Mouse (Mus musculus) kidney, embryonic 15.5 days (tissue): ENCODE measurements around the gene Pnrc2. TPM values are rescaled to one million over a fixed set of nuclear protein-coding genes. Genes with fewer than 3 reads are reported as not detected.

Experiments
- ATAC-seq: fragments of 200-750 bp; cut with Nextera tagmentation; replicated peaks from 2 replicates; pipeline ENCODE4 v1.8.0; 2017; ENCODE audit warnings: moderate TSS enrichment; ENCODE audit not compliant: low FRiP score
- H3K27ac ChIP-seq: fragments of 300-500 bp; sonication (generic); 2 replicates; pipeline ENCODE4 v1.5.1; 2015; ENCODE audit warnings: mild to moderate bottlenecking, inconsistent platforms
- H3K27me3 ChIP-seq: fragments of 300-500 bp; sonication (generic); 2 replicates; pipeline ENCODE4 v1.6.1; 2015; ENCODE audit warnings: inconsistent platforms
- H3K36me3 ChIP-seq: fragments of 300-500 bp; sonication (generic); 2 replicates; pipeline ENCODE4 v1.6.1; 2015; ENCODE audit warnings: inconsistent platforms
- H3K4me1 ChIP-seq: fragments of 300-500 bp; sonication (generic); 2 replicates; pipeline ENCODE4 v1.6.1; 2015; ENCODE audit warnings: inconsistent platforms
- H3K4me2 ChIP-seq: fragments of 300-500 bp; sonication (generic); 2 replicates; pipeline ENCODE4 v1.6.1; 2015; ENCODE audit warnings: moderate library complexity, mild to moderate bottlenecking, inconsistent platforms
- H3K4me3 ChIP-seq: fragments of 300-500 bp; sonication (generic); replicated peaks from 2 replicates; pipeline ENCODE4 v1.5.1; 2015; ENCODE audit warnings: mild to moderate bottlenecking, inconsistent platforms
- H3K9ac ChIP-seq: fragments of 300-500 bp; sonication (generic); 2 replicates; pipeline ENCODE4 v1.6.1; 2015; ENCODE audit warnings: mild to moderate bottlenecking, inconsistent platforms
- H3K9me3 ChIP-seq: fragments of 300-500 bp; sonication (generic); replicated peaks from 2 replicates; pipeline ENCODE4 v1.6.1; 2016; ENCODE audit warnings: inconsistent platforms
- WGBS: fragments of 180-500 bp; shearing (Covaris S2); methylation state at CpG from one replicate; pipeline ENCODE4 v1.1.7; 2015; ENCODE audit warnings: mixed read lengths; 5-methylcytosine and 5-hydroxymethylcytosine counted together
- polyA plus RNA-seq: library from polyadenylated mRNA; unstranded; fragments of >200 nt; fragmentation: Nextera tagmentation; extraction: Ambion mirVana; gene quantifications from 2 replicates; pipeline ENCODE4 v1.2.1, GENCODE M21; 2015

Gene Pnrc2
- 194 and 213 TPM in 2 replicates for polyA plus RNA-seq

GRCm38 (mm10) chr4:135873526-135874202 is at the start of gene Pnrc2:
TSS of gene Pnrc2 (minus strand) at chr4:135873850.
- Histone ChIP-seq H3K4me2 (peak within 1 kb of the TSS; percentile 64), H3K27ac (peak within 1 kb of the TSS; percentile 100), H3K4me1 (peaks cover 50% of the 10 kb centered on the region), H3K36me3 (peaks cover 30% of the 10 kb centered on the region), H3K9me3 (no peaks in the 10 kb centered on the region), H3K27me3 (no peaks in the 10 kb centered on the region), H3K4me3 (peak within 1 kb of the TSS; percentile 76), H3K9ac (peak within 1 kb of the TSS; percentile 81)
- ATAC-seq: peak; percentile 95
- WGBS: under 1% methylated on average over 59 of the region's 60 CpGs

- ATAC-seq: no peak
These were observed 48.5 kb upstream of the Pnrc2 start for GRCm38 (mm10) chr4:135922190-135922589.

GRCm38 (mm10) chr4:135921257-135922120 is 47.8 kb upstream of the Pnrc2 start:
- Histone ChIP-seq H3K4me2 (peak overlapping the region; percentile 92), H3K27me3 (no peaks in the 10 kb centered on the region), H3K4me1 (peaks cover 10% of the 10 kb centered on the region), H3K36me3 (peaks cover 29% of the 10 kb centered on the region), H3K9ac (peak overlapping the region; percentile 76), H3K4me3 (peak overlapping the region; percentile 83), H3K27ac (peak overlapping the region; percentile 89), H3K9me3 (no peaks in the 10 kb centered on the region)
- ATAC-seq: no peak
- 4% methylated on average over 26 of the region's 26 CpGs for WGBS

More at GRCm38 (mm10) chr4:135922190-135922589, 48.5 kb upstream of the Pnrc2 start:
- Histone ChIP-seq H3K9ac (peak overlapping the region; percentile 76; the same call in 1 of the 2 replicates), H3K4me3 (peak overlapping the region; percentile 83; the same call in 1 of the 2 replicates), H3K27ac (0 out of 2 replicates have a peak overlapping the region, but pooled peaks have one; percentile 89), H3K4me1 (peaks cover 10% of the 10 kb centered on the region), H3K9me3 (no peaks in the 10 kb centered on the region), H3K27me3 (no peaks in the 10 kb centered on the region), H3K4me2 (peak overlapping the region; percentile 92), H3K36me3 (peaks cover 31% of the 10 kb centered on the region)
- 52% methylated on average over 1 of the region's 1 CpGs for WGBS

- WGBS: 2% methylated on average over 60 of the region's 60 CpGs
- Histone ChIP-seq H3K4me1 (peaks cover 10% of the 10 kb centered on the region), H3K9me3 (no peaks in the 10 kb centered on the region), H3K27ac (peak within 1 kb of the TSS; percentile 89), H3K4me2 (peak within 1 kb of the TSS; percentile 92), H3K36me3 (peaks cover 20% of the 10 kb centered on the region), H3K4me3 (peak within 1 kb of the TSS; percentile 83), H3K9ac (peak within 1 kb of the TSS; percentile 76), H3K27me3 (no peaks in the 10 kb centered on the region)
- ATAC-seq: peak; percentile 97
These were observed 46.9 kb upstream of the Pnrc2 start, which contains the start of gene Fuca1 for GRCm38 (mm10) chr4:135920304-135921241. TSS of gene Fuca1 (plus strand) at chr4:135920735.

GRCm38 (mm10) chr4:135919280-135919639 is 45.6 kb upstream of the Pnrc2 start:
- Histone ChIP-seq H3K9ac (no peak overlapping the region), H3K4me3 (no peak overlapping the region), H3K36me3 (peaks cover 13% of the 10 kb centered on the region), H3K4me1 (peaks cover 10% of the 10 kb centered on the region), H3K27me3 (no peaks in the 10 kb centered on the region), H3K27ac (no peak overlapping the region), H3K4me2 (no peak overlapping the region), H3K9me3 (no peaks in the 10 kb centered on the region)
- no peak for ATAC-seq
- 88% methylated on average over 3 of the region's 3 CpGs for WGBS

- WGBS: 67% methylated on average over 13 of the region's 13 CpGs
- Histone ChIP-seq H3K27ac (no peak overlapping the region), H3K36me3 (peaks cover 9% of the 10 kb centered on the region), H3K4me1 (peaks cover 10% of the 10 kb centered on the region), H3K9me3 (no peaks in the 10 kb centered on the region), H3K9ac (no peak overlapping the region), H3K4me2 (no peak overlapping the region), H3K27me3 (no peaks in the 10 kb centered on the region), H3K4me3 (no peak overlapping the region)
- no peak for ATAC-seq
These were observed 45.1 kb upstream of the Pnrc2 start for GRCm38 (mm10) chr4:135918635-135919279.

- Histone ChIP-seq H3K27ac (no peak overlapping the region), H3K4me2 (no peak overlapping the region), H3K27me3 (no peaks in the 10 kb centered on the region), H3K36me3 (no peaks in the 10 kb centered on the region), H3K9me3 (no peaks in the 10 kb centered on the region), H3K9ac (no peak overlapping the region), H3K4me3 (no peak overlapping the region), H3K4me1 (no peaks in the 10 kb centered on the region)
- 70% methylated on average over 4 of the region's 4 CpGs for WGBS
- ATAC-seq: no peak
These were observed 39.8 kb upstream of the Pnrc2 start for GRCm38 (mm10) chr4:135913433-135913832.

GRCm38 (mm10) chr4:135912835-135913234 is 39.2 kb upstream of the Pnrc2 start:
- WGBS: 22% methylated on average over 3 of the region's 3 CpGs
- Histone ChIP-seq H3K9ac (no peak overlapping the region), H3K27ac (no peak overlapping the region), H3K4me1 (no peaks in the 10 kb centered on the region), H3K4me3 (no peak overlapping the region), H3K27me3 (no peaks in the 10 kb centered on the region), H3K9me3 (no peaks in the 10 kb centered on the region), H3K4me2 (no peak overlapping the region), H3K36me3 (no peaks in the 10 kb centered on the region)
- ATAC-seq: no peak

- Histone ChIP-seq H3K27me3 (no peaks in the 10 kb centered on the region), H3K9me3 (no peaks in the 10 kb centered on the region), H3K9ac (no peak overlapping the region), H3K4me1 (no peaks in the 10 kb centered on the region), H3K4me2 (no peak overlapping the region), H3K36me3 (no peaks in the 10 kb centered on the region), H3K4me3 (no peak overlapping the region), H3K27ac (no peak overlapping the region)
- 38% methylated on average over 3 of the region's 3 CpGs for WGBS
- ATAC-seq: no peak
These were observed 38.5 kb upstream of the Pnrc2 start for GRCm38 (mm10) chr4:135912164-135912563.

GRCm38 (mm10) chr4:135911531-135911930 is 37.9 kb upstream of the Pnrc2 start:
- no peak overlapping the region for H3K9ac ChIP-seq
- no peak overlapping the region for H3K4me3 ChIP-seq
- H3K36me3 ChIP-seq: no peaks in the 10 kb centered on the region
- no peaks in the 10 kb centered on the region for H3K27me3 ChIP-seq
- 55% methylated on average over 7 of the region's 7 CpGs for WGBS
- no peak for ATAC-seq
- H3K4me2 ChIP-seq: no peak overlapping the region
- H3K27ac ChIP-seq: peak overlapping the region; percentile 34; the same call in 1 of the 2 replicates
- no peaks in the 10 kb centered on the region for H3K4me1 ChIP-seq
- H3K9me3 ChIP-seq: no peaks in the 10 kb centered on the region
